Mouse (Mus musculus) layer of hippocampus, adult 9-10 months (tissue): ENCODE data around the gene Lrrc29.

Experiments used
- DNase-seq: peaks from one replicate; pipeline ENCODE4 v3.0.0; 2022; ENCODE audit warnings: low spot score

Gene Lrrc29

DNA sequence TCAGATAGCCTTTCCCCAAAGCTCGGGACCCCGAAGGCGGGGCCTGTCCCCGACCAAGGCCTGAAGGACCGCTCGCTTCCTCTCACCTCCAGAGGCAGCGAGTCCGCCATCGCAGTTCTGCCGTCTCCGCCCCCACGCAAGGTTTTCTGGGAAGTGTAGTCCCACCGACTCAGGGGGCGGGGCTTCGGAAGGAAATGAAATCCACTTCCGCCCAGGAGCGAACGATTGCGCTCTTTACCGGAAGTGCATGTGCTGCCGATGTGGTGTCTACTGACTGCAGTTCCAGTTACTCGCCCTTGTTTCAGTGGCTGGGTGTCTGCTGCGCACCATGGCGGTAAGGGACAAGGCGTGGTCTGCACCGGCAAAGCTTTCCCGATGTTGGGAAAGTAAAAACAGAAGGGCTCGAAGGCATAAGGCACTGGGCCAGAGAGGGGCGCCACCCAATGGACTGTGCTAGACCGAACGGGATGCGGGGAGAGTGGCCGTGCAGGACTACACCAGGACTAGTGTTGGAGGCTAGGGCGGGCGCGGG, at the start of gene Lrrc29, which contains the start of gene Tmem208:
Gene Lrrc29 (minus strand): TSS at position 138 of the 532 bp plus-strand sequence.
Gene Tmem208 (plus strand): TSS at position 214 of the 532 bp plus-strand sequence.
- DNase-seq: peak; percentile 93

DNA sequence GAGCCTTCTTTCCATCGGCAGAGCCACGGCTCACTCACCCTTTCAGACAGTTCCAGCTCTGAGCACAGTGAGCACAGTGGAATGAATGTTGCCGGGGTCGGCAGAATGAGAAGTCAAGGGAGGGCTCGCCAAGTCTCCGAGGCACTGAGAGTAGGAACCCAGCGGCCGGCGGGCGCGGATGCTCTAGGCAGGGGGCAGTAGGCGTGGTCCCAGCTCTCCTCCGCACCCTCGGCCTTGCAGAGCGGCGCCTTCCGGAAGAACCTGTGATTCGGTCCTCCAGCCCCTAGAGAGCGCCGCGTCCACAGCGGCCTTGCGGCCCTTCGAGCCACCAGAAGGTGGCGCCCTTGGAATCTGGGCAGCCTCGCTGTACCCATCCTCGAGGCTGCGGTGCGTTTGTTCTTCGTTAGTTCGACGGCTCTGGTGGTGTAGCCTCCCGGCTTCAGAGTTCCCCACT, 48.5 kb upstream of the Lrrc29 start:
- DNase-seq: no peak

DNA sequence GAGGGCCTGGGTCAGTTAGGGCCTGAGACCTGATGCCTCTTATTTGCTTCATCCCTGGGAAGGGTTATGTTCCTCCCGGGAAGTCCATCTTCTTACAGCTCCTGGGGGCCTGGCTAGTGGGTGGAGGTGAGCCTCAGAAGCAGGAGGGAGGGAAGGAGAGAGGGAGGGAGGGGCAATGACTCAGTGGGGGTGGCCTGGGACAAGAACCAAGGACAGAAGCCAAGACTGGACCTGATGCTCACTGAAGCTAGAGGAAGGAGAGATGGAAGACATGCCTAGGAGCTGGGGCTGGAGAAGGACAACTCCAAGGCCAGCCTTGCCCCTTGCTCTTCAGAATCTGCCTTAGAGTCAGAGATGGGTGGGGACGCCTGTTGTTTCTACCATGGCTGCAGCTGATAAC, 47.0 kb upstream of the Lrrc29 start, which contains the start of gene Plekhg4:
Gene Plekhg4 (plus strand): TSS at position 243 of the 400 bp plus-strand sequence.
- no peak for DNase-seq

DNA sequence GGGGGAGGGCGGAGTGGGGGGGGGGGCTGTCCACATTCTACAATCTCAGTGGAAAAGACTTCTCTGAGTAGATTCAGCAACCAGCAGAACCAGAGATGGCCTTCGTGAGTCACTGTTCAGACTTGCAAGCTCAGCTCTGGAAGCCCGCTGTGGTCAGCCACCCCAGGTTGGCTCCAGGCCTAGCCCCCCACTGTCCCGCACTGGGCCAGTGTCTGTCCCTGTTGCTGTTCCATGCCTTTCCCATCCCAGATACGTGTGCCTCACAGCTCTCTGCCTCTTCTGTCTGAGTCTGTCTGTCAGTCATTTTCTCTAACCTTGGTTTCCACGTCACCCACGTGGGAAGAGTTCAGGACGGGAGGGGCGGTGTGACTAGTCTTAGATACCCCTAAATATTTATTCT, 46.4 kb upstream of the Lrrc29 start:
- DNase-seq: no peak

- no peak for DNase-seq
Measured at GRCm38 (mm10) chr8:105367107-105367506, 41.0 kb upstream of the Lrrc29 start.

DNA sequence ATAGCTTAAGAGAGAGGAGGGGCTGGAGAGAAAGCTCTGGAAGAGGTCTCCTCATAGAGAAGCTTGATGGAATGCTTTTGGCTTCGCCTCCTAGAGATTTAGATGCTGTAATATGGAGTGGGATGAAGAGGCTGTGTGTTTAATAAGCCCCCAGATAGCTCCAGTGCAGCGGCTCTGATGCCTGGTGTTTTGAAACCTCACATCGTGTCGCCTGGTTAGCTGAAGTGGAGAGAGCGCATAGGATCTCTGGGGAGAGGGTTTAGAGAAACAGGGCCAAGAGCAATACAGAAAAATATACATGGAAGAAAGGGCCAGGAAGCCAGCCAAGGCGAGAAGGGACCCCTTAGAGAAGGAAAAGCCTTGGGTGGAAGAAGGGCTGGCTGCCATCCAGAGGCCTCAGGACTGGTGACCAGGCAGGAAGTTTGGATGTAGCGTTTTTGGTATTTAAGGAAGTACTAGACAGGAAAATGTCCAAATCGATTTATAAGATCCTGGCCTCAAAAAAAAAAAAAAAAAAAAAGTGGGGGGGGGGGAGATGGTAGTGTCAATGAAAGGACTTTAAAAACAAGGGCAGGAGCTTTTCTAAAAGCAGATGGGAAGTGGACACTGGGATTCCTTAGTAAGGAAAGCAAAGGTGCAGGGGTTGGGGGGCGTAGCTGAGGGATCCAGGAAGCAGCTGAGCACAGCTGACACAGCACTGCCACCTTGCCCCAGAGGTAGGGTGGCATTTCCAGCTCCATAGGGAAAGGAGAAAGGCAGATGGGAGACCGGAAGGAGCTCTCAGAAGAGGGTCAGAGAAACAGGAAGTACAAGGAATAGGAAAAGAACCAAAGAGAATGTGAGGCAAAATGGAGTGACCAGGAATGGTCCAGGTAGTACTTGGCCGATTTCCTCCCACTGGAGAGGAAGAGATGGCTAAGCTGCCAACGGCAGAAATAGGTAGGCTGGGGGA, 35.9 kb upstream of the Lrrc29 start:
- DNase-seq: no peak

GRCm38 (mm10) chr8:105359646-105360045, 33.6 kb upstream of the Lrrc29 start:
- DNase-seq: no peak

DNA sequence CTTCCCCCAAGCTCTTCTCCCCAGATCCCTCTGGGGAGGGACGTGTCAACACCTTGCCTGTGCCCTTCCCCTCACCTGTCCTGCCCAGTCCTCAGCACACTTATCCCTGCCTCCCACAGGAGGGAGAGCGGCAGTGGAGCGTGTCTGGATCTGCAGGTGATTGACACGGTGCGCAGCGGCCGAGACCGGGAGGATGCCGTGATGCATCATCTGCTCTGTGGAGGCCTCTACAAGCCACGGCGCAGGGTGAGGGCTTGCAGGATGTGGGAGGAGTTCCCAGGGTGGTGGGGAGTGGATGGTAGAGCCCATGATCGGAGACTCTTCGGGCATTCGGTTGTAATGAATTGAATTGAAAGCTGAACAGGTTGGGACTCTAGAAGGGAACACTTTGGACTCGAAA, 33.1 kb upstream of the Lrrc29 start:
- no peak for DNase-seq

- no peak for DNase-seq
Measured at GRCm38 (mm10) chr8:105356681-105357080, 30.6 kb upstream of the Lrrc29 start.

- no peak for DNase-seq
Measured at GRCm38 (mm10) chr8:105355179-105356024, 29.3 kb upstream of the Lrrc29 start.

DNA sequence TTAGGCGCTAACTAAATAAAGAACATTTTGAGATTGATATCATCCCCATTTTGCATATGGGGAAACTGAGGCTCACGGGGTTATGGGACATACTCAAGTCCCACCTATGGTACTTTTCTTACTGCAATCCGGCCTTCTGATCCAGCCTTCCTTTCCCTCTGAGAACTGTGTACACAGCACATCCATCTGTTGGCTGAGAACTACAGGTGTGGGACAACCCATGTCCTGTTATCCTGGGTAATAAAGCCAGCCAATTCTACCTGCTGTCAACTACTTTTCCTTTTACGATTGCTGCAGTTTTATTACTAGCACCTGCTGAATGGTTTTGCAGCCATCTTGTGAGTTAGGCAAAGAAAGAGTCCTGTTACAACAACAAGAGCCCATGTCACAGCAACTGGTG, 28.5 kb upstream of the Lrrc29 start:
- DNase-seq: no peak

DNA sequence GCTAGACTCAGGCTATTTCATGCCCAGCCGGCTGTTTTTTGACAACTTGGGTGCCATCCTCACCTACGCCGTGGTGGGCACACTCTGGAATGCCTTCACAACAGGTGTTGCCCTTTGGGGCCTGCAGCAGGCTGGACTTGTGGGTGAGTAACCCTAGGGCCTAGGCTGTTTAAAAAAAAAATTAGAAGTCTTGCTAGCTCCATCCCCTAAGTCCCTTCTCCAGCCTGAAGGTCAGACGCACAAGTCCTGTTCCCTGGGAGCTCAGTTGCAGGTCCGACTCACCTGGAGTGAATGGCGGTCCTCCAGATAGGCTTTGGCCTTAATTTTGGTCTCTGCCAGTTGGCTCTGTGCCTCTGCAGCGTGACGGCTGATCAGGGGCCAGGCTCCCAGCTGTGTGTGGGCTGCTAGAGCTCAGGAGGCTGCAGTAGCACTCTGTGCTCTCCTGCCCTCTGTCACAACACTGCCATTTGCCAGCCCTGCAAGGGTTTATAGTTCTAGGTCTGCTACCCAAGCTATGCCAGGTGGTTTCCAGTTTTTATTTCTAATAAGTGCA, 27.6 kb upstream of the Lrrc29 start:
- DNase-seq: no peak

GRCm38 (mm10) chr8:105350186-105350585, 24.1 kb upstream of the Lrrc29 start:
- no peak for DNase-seq

- no peak for DNase-seq
Measured at GRCm38 (mm10) chr8:105349096-105349771, 23.2 kb upstream of the Lrrc29 start.

DNA sequence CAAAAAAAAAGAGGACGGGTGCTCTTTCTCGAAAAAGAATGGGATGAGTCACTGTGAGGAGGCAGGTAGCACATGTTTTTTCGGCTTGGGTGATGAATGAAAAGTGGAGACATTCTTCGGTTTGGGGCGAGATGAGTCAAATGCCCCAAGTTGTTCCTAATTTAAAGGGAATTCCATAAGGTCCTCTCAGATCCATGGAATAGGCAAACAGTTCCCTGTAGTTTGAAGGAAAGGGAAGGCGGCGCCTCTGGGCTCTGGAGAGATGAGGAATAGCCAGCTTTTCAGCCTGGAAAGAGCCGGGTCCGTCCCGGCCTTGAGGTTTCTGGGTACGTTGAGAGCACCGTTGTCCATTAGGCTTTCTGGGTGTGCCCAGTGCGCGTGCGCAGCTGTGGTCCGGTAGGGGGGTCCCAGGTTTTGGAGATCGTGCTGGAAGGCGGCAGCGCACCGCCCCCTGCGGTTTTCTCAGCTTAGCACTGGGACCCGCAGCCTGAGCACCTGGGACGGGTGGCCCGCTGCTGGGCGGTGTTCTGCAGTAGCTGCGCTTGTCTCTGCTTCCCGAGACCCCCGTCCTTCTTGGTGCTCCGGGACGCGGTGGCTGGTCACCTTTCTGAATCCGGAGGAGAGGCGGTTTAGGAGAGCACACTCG, 22.5 kb upstream of the Lrrc29 start, which contains the start of gene Slc9a5:
Gene Slc9a5 (plus strand): TSS at position 394 of the 646 bp plus-strand sequence.
- DNase-seq: no peak

DNA sequence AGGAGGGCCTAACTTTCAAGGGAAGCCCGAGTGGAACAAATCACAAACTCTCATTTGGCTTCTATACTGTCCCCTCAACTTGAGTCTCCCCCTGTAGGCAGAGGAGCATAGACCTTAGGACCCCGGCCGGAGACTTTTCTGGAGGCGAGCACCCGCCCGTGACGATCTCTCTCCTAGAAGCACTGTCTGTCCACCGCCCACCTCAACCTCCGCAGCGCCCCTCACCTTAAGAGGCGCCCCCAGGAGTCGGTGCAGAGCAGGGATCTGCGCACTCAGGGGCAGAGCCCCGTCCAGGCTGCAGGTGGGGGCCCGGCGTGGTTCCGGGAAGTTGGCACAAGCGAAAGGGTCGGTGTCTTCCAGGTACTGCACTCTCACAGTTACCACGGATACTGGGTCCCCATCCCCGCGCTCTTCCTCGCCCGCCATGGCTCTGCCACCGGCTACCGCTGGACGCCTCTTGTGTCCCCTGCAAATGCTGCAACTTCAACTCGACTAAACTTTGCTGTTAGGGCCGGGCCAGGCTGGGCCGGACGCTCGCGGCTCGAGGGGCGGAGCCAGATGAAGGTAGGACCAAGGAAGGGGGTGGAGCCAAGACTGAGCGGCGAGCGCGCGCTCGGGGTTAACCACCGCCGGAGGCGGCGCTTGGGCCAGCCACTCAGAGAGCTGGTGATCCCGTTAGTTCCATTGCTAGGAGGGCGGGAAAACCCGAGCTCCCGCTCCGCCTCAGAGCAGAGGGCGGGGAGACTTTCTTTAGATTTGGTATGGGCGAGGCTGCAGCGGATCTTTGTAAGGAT, 21.5 kb upstream of the Lrrc29 start, which contains the start of gene Fhod1:
Gene Fhod1 (minus strand): TSS at position 526 of the 794 bp plus-strand sequence.
- no peak for DNase-seq

DNA sequence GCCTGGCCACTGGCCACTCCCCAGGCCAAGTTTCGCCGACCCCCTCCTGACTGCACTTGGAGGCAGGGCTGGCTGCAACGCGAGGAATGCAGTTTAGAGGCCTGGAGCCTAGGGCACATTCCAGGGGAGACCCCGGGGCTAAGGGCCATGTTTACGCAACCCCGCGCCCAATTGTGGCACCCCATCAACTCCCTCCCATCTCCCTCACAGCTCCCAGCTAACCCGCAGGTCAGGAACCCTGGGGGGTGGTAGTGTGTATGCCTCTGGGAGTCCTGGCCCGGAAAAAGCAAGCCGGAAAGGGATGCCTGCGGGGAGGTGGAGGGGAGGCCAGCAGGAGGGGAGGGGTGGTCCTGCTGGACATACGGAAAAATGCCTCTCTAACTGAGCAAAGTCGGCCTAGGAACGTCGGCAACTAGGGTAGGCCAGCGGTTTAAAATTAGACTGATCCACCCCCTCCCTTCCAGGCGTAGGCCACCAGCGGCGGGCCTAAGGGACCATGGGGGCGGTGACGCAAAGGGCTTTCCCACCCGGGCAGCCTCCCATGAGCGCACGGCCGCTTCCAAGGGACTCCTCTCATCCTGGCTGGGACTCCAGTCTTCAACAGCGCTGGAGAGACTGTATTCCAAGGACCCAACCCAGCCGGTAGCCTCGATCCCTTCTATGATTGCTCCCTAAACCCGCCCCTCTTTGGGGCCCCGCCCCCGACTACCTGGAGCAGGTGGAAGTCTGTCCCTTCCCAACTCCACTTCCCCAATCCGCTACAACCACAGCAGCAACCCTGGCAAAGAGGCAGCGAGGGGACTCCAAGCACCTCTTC, 20.7 kb upstream of the Lrrc29 start:
- DNase-seq: no peak

GRCm38 (mm10) chr8:105345061-105345975, 19.2 kb upstream of the Lrrc29 start:
- DNase-seq: no peak
